Mouse (Mus musculus): Measurements from ENCODE around the gene Bcl2a1d.
A peak's percentile ranks its signal among the peaks of the same experiment; 100 is the strongest.
"Not testable (repeated sequence)": the region's sequence is repeated elsewhere in the genome, so short reads cannot be mapped to it uniquely, and the experiment has no call there.

Gene Bcl2a1d

DNA sequence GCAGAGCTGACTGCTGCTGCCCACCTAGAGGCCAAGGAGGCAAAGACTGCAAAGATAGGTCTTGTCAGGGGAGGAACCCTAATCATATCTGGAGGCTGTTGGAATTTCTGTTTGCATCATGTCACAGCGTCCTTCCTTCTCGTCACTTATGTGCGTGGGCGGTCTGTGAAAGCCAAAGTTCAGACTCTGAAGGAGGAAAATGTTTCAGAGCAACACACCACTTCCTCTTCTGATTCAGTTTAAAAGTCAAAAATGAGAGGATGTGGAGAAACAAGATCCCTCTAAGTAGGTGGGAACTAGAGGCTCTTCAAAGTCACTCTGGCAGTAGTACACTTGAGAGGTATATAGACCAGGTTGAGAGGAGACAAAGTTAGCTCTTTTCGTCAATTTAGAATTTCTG is at the start of gene Bcl2a1d:
Bcl2a1d (minus strand) TSS at position 187 of the 400 bp plus-strand sequence.
- peak in 1 of 2 experiments; percentile 48 for DNase-seq (ENCODE audit: low read depth in 1 of 2, low spot score in 2 of 2)

DNA sequence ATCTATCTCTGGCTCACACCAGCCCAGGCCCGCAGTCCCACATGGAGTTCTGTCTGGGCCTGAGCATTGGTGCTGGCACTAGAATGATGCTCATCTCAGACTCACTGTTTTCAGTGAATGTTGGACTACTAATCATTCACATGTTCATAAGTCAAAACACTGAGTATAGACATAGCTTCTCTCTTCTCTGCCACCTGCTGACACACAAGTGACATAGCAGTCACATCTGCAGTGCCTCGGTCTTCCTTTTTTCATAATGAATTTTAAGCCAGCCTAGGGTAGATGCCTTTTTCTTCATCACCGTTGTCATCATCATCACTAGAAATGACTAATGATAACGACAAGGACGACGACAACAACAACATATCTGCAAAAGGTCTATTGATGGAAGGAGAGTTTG is 38.5 kb upstream of the Bcl2a1d start:
- DNase-seq (ENCODE audit: low read depth in 1 of 2, low spot score in 2 of 2) = not testable (repeated sequence)

DNA sequence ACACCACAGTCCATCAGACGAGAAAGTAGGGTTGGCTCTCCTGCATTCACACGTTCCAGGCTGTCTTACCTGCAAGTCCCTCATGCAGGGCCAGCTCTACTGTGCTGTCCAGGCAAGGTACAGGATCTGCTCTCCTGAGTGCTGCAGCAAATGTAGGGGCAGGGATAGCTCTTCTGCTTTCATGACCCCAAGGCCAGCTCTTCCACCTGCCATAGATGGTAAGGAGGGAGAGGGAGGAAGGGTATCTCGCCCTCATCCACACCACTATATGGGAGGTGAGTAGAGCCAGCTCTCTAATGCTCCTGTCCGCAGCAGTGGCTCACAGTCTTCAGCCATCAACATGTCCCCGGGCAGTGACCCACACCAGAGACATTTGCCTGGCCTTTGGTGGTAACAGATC is 37.8 kb upstream of the Bcl2a1d start:
- DNase-seq (ENCODE audit: low read depth in 1 of 2, low spot score in 2 of 2) = not testable (repeated sequence)

DNA sequence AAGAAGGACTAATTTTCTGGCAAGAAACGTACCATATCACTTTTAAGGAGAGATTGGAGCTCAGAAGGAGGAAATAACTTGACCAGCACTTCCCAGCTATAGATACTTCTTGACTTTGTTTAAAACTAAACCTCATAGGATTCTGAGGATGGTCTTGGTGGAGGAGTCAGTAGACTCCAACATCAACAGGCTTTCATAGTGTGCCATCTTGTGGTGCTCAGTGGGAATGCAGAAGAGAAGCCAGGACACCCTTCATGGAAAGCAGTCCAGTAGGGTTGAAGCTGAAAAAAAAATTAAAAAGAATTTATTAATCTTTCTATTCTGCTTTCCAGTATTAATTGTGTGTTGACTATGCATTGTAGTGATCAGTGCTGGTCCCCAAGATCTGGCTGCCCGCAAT is 15.0 kb upstream of the Bcl2a1d start:
- DNase-seq (ENCODE audit: low read depth in 1 of 2, low spot score in 2 of 2) = not testable (repeated sequence)

DNA sequence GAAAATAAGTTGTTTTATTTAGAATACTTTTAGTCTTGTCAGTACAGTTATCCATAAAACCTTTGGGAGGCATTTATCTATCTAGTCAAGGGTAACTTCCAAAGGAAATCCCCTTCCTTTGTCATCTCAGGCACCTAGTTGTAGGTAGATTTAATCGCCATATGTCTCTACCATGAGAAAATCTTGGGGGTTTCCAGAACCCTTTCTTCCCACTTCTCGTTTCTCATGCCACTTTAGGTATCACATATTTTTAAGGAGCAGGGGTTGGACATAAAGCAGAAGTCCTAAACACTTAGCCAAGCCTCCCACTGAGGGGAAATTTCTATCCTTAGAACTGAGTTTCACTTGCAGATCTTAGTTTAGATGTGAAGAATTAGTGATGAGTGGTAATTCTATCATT is 14.3 kb upstream of the Bcl2a1d start:
- not testable (repeated sequence) for DNase-seq (ENCODE audit: low read depth in 1 of 2, low spot score in 2 of 2)

DNA sequence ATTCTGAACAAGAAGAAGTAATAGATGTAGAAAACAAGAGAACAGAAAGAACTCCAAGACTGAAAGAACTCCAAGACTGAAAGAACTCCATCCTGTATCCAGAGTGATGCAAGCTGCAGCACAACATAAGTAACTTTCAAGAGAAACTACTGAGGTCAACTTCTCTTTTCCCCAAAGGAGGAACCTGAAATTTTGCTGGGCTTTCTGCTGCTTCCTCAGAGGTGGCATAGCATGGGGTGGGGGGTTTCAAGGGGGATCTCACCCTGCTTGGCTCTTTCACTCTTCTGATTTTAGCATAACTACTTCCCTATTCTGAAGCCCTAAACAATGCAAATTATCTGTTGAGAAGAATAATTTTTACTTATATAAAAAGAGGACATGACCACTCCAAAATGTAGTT is 3.6 kb upstream of the Bcl2a1d start:
- DNase-seq (ENCODE audit: low read depth in 1 of 2, low spot score in 2 of 2) = not testable (repeated sequence)

DNA sequence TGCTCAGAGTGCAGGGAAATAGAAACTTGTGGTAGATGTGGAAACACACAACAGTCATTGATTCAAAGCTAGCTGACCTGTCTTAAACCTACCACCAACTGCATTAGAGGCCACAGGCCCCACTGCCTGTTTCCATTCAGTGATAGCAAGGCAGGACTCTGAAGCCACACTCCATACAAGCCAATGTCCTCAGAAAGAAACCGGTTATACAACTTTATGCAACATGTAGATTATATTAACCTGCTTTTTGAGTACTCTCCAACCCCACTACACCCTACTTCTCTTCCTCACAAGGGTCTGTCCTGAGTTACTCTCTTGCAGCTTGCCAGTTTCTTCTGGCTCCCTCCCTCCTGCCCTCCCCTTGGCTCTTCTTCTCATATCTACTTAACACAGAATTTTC is 1.5 kb upstream of the Bcl2a1d start:
- not testable (repeated sequence) for DNase-seq (ENCODE audit: low read depth in 1 of 2, low spot score in 2 of 2)

DNA sequence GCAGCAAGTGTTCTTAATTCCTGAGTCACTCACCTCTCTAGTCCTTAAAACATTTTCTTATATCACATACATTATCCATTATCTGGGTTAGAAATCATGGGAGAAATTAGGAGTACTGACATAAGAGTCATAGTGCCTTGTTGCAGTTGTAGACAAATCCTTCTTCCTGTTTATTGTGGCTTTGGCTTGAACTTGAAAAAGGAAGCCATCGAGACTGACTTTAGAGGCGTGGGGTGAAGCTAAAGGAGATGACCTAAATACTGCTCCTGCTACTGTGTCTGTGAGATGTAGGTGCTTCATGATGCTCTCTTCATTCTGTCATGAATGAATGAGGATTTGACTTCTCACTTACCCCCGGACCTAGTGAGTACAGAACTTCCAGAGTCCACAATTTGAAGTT is 620 bp upstream of the Bcl2a1d start:
- not testable (repeated sequence) for DNase-seq (ENCODE audit: low read depth in 1 of 2, low spot score in 2 of 2)

DNA sequence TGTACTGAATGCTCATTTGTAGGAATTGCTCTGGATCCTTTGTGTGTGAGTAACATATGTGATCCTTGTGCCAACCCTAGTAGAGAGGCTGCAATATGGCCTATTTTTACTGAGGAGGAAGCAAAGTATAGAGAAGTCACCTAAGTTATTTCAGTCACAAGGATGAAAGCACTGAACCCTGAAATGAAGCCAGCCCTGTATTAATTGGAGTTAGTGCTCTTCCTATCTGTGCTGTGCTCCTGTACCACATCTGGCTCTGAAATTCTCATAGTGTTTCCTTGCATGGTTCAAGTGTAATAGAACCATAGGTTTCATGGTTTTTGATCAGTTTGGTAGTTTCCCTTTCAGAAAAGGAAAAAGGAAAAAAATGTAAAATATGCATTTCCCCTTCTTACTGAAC is 3.4 kb downstream of the Bcl2a1d start:
- DNase-seq (ENCODE audit: low read depth in 1 of 2, low spot score in 2 of 2) = not testable (repeated sequence)

DNA sequence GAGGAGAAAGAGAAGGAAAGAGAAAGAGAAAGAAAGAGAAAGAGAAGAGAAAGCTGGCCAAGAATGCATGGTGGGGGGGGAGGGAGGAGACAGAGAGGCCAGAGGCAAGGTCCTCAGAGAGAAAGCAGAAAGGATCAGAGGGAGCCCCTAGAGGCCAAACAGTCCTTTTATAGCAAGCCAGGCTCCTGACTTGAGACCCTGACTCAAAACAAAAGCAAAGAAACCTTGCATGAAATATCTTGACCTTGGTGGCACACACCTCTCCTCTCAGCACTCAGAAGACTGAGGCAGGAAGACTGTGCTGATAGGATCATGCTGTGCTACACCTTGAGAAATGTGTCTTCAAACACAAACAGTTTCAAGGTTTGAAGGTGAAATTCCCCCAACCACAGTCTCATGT is 10.1 kb downstream of the Bcl2a1d start:
- DNase-seq (ENCODE audit: low read depth in 1 of 2, low spot score in 2 of 2) = not testable (repeated sequence)

DNA sequence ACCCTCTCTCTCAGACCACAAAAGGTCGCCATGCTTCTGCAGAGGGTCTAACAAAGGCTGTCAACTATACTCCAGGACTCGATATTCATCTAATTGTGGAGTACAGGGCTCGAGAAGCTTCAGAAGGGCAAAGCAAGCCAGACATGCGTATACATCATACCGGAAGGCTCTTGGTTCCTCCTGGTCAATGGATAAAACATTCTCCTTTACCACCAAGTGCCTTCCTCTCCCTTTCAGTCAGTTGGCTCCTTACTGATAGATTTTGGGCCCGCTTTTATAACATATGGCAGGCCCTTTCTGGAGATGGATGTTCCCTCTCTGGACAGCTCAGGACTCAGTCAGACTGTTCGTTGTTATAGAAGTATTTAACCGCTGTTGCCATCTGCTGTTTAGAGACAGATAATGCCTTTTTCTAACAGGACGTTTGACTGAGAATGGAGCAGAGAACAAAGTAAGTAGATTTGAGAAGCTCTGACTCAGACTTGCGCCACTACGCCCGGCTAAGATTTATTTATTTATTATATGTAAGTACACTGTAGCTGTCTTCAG is 11.7 kb downstream of the Bcl2a1d start, which contains the start of gene Mthfsl:
Mthfsl (minus strand) TSS at position 308 of the 549 bp plus-strand sequence.
- DNase-seq (ENCODE audit: low read depth in 1 of 2, low spot score in 2 of 2) = not testable (repeated sequence)

DNA sequence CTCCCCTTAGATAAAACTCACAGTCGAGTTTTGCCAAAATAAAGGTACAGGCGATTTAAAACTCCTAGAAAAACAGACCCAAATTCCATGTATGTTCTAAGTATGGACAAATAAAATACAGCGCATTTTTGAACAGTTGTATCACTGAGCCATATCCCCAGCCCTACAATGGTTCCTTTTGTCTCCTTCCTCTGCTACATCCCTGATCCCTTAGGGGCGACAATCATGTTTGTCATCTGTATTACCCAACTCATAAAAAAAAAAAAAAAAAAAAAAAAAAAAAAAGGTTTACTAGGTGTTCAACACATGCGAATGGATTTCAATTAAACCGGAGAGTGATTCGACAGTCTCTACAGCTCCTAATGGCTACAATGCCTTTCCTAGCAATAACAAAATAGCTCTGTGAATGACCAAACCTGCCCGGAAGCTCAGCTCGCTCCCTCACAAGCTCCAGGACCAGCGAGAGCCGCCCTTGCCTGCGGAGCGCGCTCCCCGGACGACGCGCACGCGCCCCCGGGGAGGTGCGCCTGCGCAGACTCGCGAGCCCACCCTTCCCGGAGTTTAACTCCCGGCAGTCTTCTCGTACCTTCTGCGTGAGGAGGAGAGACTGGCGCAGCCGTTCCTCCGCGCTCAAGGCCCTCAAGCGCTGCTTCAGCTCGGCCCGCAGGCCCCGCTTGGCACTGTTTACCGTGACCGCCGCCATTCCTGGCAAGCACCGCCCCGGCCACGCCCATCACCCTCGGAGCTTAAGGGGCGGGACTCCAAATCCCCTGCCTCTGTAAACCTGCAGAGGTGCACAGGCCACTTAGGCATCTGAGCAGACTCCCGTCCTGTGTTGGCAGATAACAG is 12.4 kb downstream of the Bcl2a1d start:
- not testable (repeated sequence) for DNase-seq (ENCODE audit: low read depth in 1 of 2, low spot score in 2 of 2)

DNA sequence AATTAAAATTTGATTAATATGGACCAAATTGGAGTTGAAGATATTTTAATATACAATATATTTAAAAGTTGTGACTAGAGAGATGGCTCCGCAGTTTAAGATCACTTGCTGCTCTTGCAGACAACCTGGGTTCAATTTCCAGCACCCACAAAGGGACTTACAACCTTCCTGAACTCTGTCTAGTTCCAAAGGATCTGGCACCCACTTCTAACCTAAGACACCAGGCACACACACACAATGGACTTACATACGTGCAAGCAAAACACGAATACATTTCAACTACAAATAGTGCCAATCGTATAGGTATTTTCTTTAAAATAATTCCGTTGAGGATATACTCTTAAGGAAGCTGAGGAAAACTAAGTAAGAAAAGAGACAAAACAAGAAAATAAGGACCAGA is 13.1 kb downstream of the Bcl2a1d start:
- not testable (repeated sequence) for DNase-seq (ENCODE audit: low read depth in 1 of 2, low spot score in 2 of 2)

DNA sequence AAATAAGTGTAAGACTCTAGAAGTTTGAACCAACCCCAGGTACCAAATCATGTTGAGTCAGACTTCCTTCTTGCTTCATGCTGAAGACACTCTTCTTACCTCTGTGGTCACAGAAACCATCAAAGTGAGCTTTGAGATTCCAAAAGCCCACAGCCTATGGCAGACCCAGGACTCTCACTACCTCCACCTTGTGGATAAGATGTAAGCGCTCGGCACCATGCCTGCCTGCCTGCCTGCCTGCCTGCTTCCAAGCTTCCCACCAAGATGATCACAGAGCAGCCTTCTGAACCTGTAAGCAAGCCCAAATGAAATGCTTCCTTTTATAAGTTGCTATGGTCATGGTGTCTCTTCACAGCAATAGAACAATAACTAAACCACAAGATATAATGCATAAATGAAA is 13.6 kb downstream of the Bcl2a1d start:
- not testable (repeated sequence) for DNase-seq (ENCODE audit: low read depth in 1 of 2, low spot score in 2 of 2)

DNA sequence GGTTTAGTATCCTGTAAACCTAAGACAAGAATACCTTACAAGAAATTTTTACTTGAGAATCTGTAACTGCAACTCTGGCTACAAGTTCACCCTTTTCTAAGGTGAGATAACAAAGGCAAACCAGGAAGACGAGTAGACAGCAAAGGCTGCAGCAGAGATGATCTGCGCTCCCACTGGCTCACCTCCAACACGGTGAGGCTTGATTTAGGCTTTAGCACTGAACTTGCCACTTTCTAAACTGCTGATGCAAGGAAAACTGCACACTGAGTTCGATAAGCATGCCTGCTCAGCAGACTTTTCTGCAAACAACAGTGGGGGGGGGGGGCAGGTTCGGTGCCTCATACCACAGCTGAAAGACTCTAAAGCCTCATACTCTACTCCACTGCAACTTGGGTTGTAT is 17.2 kb downstream of the Bcl2a1d start:
- DNase-seq (ENCODE audit: low read depth in 1 of 2, low spot score in 2 of 2) = not testable (repeated sequence)

DNA sequence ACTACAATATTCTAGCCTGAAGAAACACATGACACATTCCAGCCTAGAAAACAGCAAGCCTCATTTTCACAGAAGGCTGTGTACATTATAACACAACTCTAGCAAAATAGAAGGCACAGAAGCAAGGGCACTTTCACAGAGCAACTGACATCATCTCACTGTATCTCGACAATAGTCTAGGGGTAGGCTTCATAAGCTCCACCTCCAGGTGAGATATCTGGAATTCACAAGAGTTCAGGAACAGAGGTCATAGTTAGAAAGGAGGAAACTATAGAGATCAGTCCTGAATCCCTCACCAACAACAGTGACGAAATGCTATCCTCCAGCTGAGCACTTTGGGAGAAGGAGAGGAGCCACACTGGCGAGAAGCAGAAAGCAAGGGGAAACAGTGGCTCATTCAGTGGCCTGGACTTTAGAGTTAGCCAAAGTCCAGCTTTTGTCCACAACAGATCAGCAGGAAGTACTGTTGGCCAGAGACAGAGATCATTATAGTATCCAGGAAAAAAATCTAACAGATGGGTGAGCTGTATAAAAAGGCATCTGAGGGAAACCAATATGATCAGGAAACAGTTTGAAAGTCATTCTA is 19.5 kb downstream of the Bcl2a1d start:
- DNase-seq (ENCODE audit: low read depth in 1 of 2, low spot score in 2 of 2) = not testable (repeated sequence)

DNA sequence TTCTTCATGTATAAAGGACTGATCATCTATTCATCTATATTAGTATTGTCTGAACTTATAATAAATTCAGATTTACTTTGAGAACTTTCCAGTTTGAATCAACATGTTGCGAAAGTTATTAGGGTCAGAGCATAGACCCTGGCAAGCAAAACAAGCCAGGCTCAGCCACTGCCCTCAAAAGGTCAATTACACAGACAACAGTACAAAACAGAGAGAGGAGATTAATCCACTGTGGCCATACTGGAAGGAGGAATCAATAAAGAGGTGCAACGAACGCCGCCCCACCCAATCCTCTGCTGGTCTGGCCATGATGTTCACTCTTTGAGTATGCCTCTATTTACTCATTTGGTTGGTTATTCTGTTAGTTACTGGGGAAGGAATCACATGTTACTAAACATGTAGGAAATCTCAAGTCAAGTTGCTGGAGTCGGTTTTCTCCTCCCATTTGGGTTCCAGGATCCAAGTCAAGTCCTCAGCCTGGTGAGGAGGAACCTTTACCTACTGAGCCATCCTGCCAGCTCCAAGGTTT is 20.7 kb downstream of the Bcl2a1d start:
- not testable (repeated sequence) for DNase-seq (ENCODE audit: low read depth in 1 of 2, low spot score in 2 of 2)

DNA sequence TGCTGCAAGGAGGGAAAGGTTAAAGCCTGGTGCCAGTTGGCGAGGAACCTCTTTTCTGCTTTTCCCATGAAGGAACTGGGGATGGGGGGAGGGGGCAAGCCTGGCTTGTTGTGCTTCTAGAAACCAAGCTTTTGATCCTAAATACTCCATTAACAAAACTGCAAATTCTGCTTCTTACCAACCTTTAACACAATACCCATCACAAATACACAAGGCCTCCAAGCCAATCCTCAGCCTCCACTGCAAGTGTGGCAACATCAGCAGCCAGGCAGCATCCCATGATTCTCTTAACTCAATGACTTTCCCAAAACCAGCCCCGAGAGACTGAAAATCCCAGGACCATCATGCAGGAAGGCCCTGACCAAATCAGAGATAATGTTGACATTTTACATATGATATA is 21.3 kb downstream of the Bcl2a1d start:
- DNase-seq (ENCODE audit: low read depth in 1 of 2, low spot score in 2 of 2) = not testable (repeated sequence)

DNA sequence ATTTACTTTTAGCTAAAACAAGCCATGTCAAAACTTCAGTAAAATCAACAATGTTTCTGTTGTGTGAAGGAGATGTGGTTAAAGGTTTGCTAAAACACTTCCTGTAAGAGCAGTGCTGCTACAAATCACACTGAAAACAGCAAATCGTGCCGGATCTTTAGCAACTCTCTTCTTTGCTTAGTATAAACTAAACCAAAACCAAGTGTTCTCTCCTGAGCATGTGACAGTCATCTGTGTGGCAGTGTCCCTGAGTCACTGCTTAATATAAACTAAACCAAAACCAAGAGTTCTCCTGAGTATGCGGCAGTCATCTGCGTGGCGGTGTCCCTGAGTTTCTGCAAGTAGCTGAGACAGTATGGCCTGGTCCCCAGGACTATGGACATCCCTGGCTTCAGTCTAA is 21.9 kb downstream of the Bcl2a1d start:
- DNase-seq (ENCODE audit: low read depth in 1 of 2, low spot score in 2 of 2) = not testable (repeated sequence)

DNA sequence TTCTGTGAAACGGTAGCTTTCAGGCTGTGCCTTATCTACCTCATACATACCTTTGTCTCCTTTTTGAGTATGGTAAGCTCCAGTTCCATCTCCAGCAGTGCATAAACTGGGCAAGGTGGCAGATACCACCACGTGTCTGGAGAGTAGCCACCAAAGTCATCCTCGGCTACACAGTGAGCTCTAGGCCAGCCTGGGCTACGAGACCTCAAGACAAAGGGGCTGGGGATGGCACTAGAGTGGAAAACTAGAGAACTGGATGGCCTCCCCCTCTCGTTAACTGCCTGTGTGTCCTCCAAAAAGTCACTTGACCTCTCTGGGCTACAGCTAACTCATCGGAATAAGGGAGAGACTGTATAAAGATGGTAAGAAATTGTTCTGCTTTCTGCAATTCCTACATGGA is 22.4 kb downstream of the Bcl2a1d start:
- no peak for DNase-seq (ENCODE audit: low read depth in 1 of 2, low spot score in 2 of 2)

DNA sequence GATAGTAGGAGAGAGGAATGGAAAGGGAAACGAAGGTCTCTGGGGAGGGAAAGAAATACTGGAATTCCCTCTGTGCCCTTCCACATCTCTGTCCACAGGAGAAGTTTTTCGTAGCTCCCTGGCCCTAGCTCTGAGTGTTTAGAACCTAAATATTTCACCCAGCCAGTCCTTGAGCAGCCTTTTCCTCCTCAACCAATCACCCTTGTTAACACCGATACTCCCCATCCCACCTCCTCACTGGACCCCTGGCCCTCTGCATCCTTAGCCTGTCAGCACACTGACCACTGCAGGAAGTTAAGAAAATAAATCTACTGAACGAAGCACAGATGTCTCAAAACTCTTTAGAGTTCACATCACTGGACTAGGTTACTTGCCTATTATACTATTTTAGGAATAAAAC is 25.0 kb downstream of the Bcl2a1d start:
- no peak for DNase-seq (ENCODE audit: low read depth in 1 of 2, low spot score in 2 of 2)

DNA sequence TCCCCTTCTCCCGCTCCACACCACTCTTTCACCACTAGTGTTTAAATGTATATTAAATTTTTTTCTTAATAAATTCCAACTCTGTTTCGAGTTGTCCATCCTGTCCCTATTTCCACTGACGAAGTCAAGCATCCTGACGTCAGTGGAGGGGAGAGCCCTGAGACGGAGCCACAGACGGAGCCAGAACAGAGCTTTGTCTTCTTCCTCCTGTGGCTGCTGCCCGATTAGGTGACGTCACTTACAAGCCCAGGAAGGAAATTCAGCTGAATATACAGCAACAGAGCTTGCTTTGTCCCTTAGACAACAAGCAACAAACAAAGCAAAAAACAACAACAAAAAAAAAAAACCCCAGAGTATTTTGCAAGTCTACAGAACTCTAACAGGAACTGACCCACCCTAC is 26.6 kb downstream of the Bcl2a1d start:
- DNase-seq (ENCODE audit: low read depth in 1 of 2, low spot score in 2 of 2) = not testable (repeated sequence)
